Mouse (Mus musculus): ENCODE measurements around the gene Dmrt3. TPM values are rescaled to one million over a fixed set of nuclear protein-coding genes. Genes with fewer than 3 reads are reported as not detected.

Dmrt3 gene
- 0.19 and 0.33 TPM in 2 replicates for polyA plus RNA-seq (2012; rRNA removed)

DNA sequence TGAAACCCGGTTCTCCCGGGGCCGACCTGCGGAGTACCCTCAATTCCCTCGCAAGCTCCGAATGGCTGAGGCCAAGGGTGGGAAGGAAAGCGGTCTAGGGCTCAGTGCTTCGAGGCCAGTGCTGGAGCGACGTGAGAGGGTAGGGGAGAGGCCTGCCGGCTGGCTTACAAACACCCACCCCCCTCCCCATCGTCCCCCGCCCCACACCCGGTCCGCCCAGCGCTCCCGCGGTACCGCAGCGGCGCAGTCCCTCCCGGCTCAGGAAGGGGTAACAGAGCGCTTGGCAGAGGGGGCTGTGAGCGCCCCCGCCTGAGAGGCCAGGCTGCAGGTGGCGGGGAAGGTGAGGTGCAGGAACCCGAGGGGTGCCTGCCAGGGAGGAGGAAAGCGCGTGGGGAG is at the start of gene Dmrt3:
Gene Dmrt3, plus strand, starts transcription at position 287 of the 396 bp plus-strand sequence.
- Histone ChIP-seq H3K27ac (ENCODE audit: insufficient read depth, low read length) (no peak within 1 kb of the TSS), H3K27me3 (ENCODE audit: control insufficient read depth, insufficient read depth, low read length) (peaks cover 31% of the 10 kb centered on the region; the same call in 1 of the 2 replicates), H3K4me3 (replicated peaks; ENCODE audit: insufficient read depth, low read depth, low read length) (peak within 1 kb of the TSS; percentile 40), H3K4me1 (ENCODE audit: control insufficient read depth, insufficient read depth, low read length) (no peaks in the 10 kb centered on the region)
- DNase-seq = peak in 1 of 2 experiments; percentile 25
- WGBS = 2% methylated on average over 29 of the region's 29 CpGs
- TF ChIP-seq POLR2A (IDR thresholded peaks at IDR 0.05; ENCODE audit: borderline replicate concordance, insufficient read depth, low read length) (no peak), CTCF (IDR thresholded peaks at IDR 0.05; ENCODE audit: borderline replicate concordance, insufficient read depth, low read depth, low read length) (no peak)

DNA sequence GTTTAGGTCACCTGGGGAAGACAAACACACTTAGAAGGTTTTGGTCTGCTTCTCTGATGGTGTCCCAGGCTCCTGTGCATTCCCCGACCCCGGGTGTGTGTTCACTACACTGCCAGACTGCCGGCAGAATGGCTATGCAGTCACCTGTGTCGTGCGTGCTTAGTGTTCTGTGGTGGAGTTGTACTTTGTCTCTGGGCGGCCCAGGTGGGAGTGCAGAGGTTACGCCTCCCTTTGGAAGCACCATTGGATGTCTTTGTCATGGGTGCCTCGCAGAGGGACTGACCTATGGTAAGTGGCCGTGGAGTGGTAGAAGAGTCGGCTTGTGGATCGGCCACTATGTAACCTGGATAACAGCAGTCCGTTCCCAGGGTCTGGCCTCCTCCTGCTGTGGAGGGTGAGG is 45.7 kb upstream of the Dmrt3 start:
- no peak for DNase-seq
- H3K4me1 ChIP-seq (ENCODE audit: control insufficient read depth, insufficient read depth, low read length) = no peaks in the 10 kb centered on the region
- 82% methylated on average over 12 of the region's 12 CpGs for WGBS
- H3K27me3 ChIP-seq (ENCODE audit: control insufficient read depth, insufficient read depth, low read length) = no peaks in the 10 kb centered on the region
- TF ChIP-seq CTCF (IDR thresholded peaks at IDR 0.05; ENCODE audit: borderline replicate concordance, insufficient read depth, low read depth, low read length) = no peak
- no peak for TF ChIP-seq POLR2A (IDR thresholded peaks at IDR 0.05; ENCODE audit: borderline replicate concordance, insufficient read depth, low read length)
- H3K4me3 ChIP-seq (replicated peaks; ENCODE audit: insufficient read depth, low read depth, low read length) = no peak overlapping the region
- H3K27ac ChIP-seq (ENCODE audit: insufficient read depth, low read length) = no peak overlapping the region

DNA sequence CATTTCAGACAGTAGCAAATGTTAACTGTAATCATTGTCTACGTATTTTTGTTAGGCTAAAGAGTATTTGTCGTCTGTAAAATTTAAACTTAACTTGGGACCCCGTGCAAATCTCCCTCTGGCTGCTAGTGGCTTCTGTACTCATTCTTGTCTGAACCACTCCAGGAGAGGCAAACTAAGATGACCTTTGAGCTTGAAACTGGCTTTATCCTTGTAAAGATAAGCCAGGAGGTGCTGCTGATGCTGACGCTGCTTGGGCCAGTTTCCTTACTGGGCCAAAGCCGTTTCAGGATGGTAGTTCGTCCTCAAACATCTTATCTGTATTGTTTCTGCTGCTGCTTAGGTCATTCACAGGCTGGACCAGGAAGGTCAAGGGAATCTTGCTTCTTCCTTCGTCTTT is 40.3 kb upstream of the Dmrt3 start:
- DNase-seq = no peak
- 91% methylated on average over 7 of the region's 7 CpGs for WGBS

DNA sequence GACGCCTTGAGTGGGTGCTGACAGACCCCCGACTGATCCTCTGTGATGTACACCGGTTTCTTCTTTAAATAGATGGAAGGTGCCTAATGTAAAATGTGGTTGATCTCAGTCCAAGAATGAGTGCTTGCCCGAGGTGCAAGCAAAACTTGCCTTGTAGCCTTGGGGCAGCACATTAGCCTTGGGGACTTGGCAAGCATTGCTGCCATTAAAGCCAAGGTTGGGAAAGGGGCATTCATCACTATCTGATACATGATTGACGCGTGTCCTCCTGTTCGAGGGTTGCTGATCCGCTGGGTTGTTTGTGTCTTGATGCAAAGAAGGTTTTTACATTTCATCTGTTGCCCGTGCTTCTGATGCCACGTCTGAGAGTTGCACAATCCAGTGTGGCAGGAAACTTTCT is 35.7 kb upstream of the Dmrt3 start:
- DNase-seq = no peak
- no peak overlapping the region for H3K4me3 ChIP-seq (replicated peaks; ENCODE audit: insufficient read depth, low read depth, low read length)
- no peaks in the 10 kb centered on the region; the same call in 1 of the 2 replicates for H3K27me3 ChIP-seq (ENCODE audit: control insufficient read depth, insufficient read depth, low read length)
- TF ChIP-seq POLR2A (IDR thresholded peaks at IDR 0.05; ENCODE audit: borderline replicate concordance, insufficient read depth, low read length) (no peak), CTCF (IDR thresholded peaks at IDR 0.05; ENCODE audit: borderline replicate concordance, insufficient read depth, low read depth, low read length) (no peak)
- H3K4me1 ChIP-seq (ENCODE audit: control insufficient read depth, insufficient read depth, low read length) = no peaks in the 10 kb centered on the region
- no peak overlapping the region for H3K27ac ChIP-seq (ENCODE audit: insufficient read depth, low read length)
- 30% methylated on average over 10 of the region's 10 CpGs for WGBS

More for the DNA sequence above, 40.3 kb upstream of the Dmrt3 start:
- Histone ChIP-seq H3K4me3 (replicated peaks; ENCODE audit: insufficient read depth, low read depth, low read length) (no peak overlapping the region), H3K27me3 (ENCODE audit: control insufficient read depth, insufficient read depth, low read length) (no peaks in the 10 kb centered on the region; the same call in 1 of the 2 replicates), H3K27ac (ENCODE audit: insufficient read depth, low read length) (no peak overlapping the region), H3K4me1 (ENCODE audit: control insufficient read depth, insufficient read depth, low read length) (no peaks in the 10 kb centered on the region)
- TF ChIP-seq POLR2A (IDR thresholded peaks at IDR 0.05; ENCODE audit: borderline replicate concordance, insufficient read depth, low read length) = no peak
- TF ChIP-seq CTCF (IDR thresholded peaks at IDR 0.05; ENCODE audit: borderline replicate concordance, insufficient read depth, low read depth, low read length) = no peak

DNA sequence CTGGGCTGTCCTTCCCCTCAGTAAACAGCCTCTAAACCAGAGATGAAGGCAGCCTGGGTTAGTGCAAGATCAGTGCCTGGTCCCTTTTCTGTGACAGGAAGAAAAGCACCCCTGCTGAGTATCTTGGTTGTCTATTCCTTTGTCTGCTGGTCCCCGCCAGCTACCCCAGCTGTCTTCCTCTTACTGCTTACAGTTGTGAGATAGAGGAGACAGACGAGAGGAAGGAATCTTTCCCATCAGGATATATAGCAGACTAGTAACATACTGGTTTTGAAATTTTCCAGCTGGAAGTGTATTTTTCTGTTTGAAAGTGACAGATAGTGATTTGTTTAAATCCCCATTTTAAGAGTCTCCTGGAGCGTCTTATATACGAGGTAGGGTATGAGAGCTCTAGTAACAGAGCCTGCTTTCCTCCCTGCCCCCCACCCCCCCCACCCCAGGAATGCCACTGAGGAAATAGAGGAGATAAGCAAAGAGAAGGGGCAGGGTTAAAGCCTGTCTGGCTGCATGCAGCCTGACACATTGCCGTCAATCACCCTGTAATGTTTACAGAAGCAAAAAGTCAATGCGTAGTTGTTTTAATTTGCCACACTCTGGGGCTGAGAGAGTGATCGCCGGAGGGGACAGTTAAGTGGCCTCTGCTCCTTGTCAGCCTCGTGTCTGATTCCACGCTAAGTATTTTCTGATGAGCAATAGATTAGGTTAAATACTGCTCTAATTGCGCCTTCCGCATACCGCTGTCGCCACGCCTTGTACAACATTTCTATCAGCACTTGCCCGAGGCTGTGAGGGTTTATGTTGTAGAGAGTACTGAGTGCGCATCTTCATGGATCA is 34.9 kb upstream of the Dmrt3 start:
- no peak for DNase-seq
- Histone ChIP-seq H3K27me3 (ENCODE audit: control insufficient read depth, insufficient read depth, low read length) (no peaks in the 10 kb centered on the region; the same call in 1 of the 2 replicates), H3K27ac (ENCODE audit: insufficient read depth, low read length) (no peak overlapping the region), H3K4me1 (ENCODE audit: control insufficient read depth, insufficient read depth, low read length) (no peaks in the 10 kb centered on the region), H3K4me3 (replicated peaks; ENCODE audit: insufficient read depth, low read depth, low read length) (no peak overlapping the region)
- WGBS = 21% methylated on average over 17 of the region's 17 CpGs
- TF ChIP-seq CTCF (IDR thresholded peaks at IDR 0.05; ENCODE audit: borderline replicate concordance, insufficient read depth, low read depth, low read length) (no peak), POLR2A (IDR thresholded peaks at IDR 0.05; ENCODE audit: borderline replicate concordance, insufficient read depth, low read length) (no peak)

DNA sequence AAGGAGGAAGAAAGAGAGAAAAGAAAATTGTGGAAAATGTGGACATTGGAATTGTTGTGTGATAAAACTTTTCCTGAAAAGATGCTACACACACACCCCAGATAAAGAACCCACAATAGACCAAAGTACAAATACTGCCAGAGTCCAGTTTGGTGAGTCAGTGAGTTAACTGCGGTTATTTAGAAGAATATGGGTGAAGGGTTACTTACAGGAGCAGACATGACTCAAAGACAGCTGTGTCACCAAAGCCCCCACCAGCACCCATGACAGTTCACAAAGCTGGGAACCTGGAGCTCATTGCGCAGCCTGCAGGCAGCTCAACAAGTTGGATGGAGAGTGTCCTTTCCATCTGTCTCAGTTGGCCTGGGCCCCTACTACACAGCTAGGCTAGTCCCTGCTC is 31.7 kb upstream of the Dmrt3 start:
- H3K4me3 ChIP-seq (replicated peaks; ENCODE audit: insufficient read depth, low read depth, low read length) = no peak overlapping the region
- WGBS = 90% methylated on average over 2 of the region's 2 CpGs
- H3K27ac ChIP-seq (ENCODE audit: insufficient read depth, low read length) = no peak overlapping the region
- H3K4me1 ChIP-seq (ENCODE audit: control insufficient read depth, insufficient read depth, low read length) = no peaks in the 10 kb centered on the region
- no peak for DNase-seq
- no peaks in the 10 kb centered on the region; the same call in 1 of the 2 replicates for H3K27me3 ChIP-seq (ENCODE audit: control insufficient read depth, insufficient read depth, low read length)
- no peak for TF ChIP-seq CTCF (IDR thresholded peaks at IDR 0.05; ENCODE audit: borderline replicate concordance, insufficient read depth, low read depth, low read length)
- no peak for TF ChIP-seq POLR2A (IDR thresholded peaks at IDR 0.05; ENCODE audit: borderline replicate concordance, insufficient read depth, low read length)

DNA sequence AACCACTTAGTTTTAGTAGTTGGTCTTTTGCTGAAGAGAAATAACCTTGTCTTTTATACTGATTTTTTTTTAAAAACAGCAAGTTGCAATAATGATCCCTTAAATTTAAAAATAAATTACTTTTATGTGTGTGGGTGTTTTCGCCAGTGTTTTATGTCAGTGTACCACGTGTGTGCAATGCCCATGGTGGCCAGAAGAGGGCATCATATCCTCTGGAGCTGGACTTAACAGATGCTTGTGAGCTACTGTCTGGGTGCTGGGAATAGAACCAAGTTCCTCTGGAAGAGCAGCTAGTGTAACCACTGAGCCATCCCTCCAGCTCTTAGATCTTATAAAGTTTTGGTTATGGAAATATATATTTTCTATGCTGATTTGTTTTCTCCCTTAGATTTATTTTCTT is 30.7 kb upstream of the Dmrt3 start:
- Histone ChIP-seq H3K4me1 (ENCODE audit: control insufficient read depth, insufficient read depth, low read length) (no peaks in the 10 kb centered on the region), H3K4me3 (replicated peaks; ENCODE audit: insufficient read depth, low read depth, low read length) (no peak overlapping the region), H3K27me3 (ENCODE audit: control insufficient read depth, insufficient read depth, low read length) (no peaks in the 10 kb centered on the region; the same call in 1 of the 2 replicates), H3K27ac (ENCODE audit: insufficient read depth, low read length) (no peak overlapping the region)
- WGBS = 91% methylated on average over 2 of the region's 2 CpGs
- DNase-seq = no peak
- TF ChIP-seq POLR2A (IDR thresholded peaks at IDR 0.05; ENCODE audit: borderline replicate concordance, insufficient read depth, low read length) (no peak), CTCF (IDR thresholded peaks at IDR 0.05; ENCODE audit: borderline replicate concordance, insufficient read depth, low read depth, low read length) (no peak)

DNA sequence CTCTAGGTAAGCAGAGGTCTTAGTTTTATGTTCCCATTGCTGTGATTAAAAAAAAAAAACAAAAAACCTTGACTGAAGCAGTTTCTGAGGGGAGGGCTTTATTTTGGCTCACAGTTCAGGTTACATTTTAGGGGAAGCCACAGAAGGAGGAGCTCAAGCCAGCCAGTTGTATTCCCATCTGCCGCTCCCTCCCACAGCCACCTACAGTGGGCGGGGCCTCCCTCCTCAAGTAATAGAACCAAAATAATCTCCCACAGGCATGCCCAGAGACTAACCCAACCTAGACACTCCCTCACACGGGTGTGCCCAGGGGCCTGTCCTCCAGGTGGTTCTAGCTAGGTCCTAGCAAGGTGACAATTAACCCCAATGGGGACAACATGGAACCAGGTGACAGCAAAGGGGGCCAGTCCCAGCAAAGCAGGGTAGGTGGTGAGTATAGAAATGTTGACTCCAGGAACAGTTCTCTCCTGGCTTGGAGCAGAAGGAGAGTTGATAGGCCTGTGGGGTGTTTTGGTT is 12.3 kb upstream of the Dmrt3 start:
- DNase-seq = no peak
- Histone ChIP-seq H3K27me3 (ENCODE audit: control insufficient read depth, insufficient read depth, low read length) (peaks cover 2% of the 10 kb centered on the region; the same call in 1 of the 2 replicates), H3K27ac (ENCODE audit: insufficient read depth, low read length) (no peak overlapping the region), H3K4me1 (ENCODE audit: control insufficient read depth, insufficient read depth, low read length) (no peaks in the 10 kb centered on the region), H3K4me3 (replicated peaks; ENCODE audit: insufficient read depth, low read depth, low read length) (no peak overlapping the region)
- 76% methylated on average over 3 of the region's 3 CpGs for WGBS
- TF ChIP-seq CTCF (IDR thresholded peaks at IDR 0.05; ENCODE audit: borderline replicate concordance, insufficient read depth, low read depth, low read length) = no peak
- TF ChIP-seq POLR2A (IDR thresholded peaks at IDR 0.05; ENCODE audit: borderline replicate concordance, insufficient read depth, low read length) = no peak

Data from cerebellum, adult 2 months (tissue).